Mouse (Mus musculus) kidney, embryonic 14.5 days (tissue): ENCODE results near the gene Aoc2. TPM values are rescaled to one million over a fixed set of nuclear protein-coding genes. Genes with fewer than 3 reads are reported as not detected.

ENCODE experiments used
- ATAC-seq: fragments of 200-750 bp; cut with Nextera tagmentation; 2 replicates; pipeline ENCODE4 v1.8.0; 2017; ENCODE audit warnings: moderate number of reproducible peaks, mild to moderate bottlenecking, moderate TSS enrichment, moderate library complexity; ENCODE audit not compliant: low FRiP score, low TSS enrichment
- H3K27ac ChIP-seq: fragments of 300-500 bp; sonication (generic); 2 replicates; pipeline ENCODE4 v1.5.1; 2014; ENCODE audit warnings: low read depth, mild to moderate bottlenecking, low read length, moderate library complexity, mixed read lengths
- H3K27me3 ChIP-seq: fragments of 300-500 bp; sonication (generic); 2 replicates; pipeline ENCODE4 v1.6.1; 2014; ENCODE audit warnings: mild to moderate bottlenecking, low read length; ENCODE audit not compliant: control insufficient read depth, insufficient read depth
- H3K36me3 ChIP-seq: fragments of 300-500 bp; sonication (generic); 2 replicates; pipeline ENCODE4 v1.6.1; 2014; ENCODE audit warnings: low read length, mixed read lengths; ENCODE audit not compliant: control insufficient read depth, insufficient read depth
- H3K4me1 ChIP-seq: fragments of 300-500 bp; sonication (generic); 2 replicates; pipeline ENCODE4 v1.6.1; 2014; ENCODE audit warnings: low read length, mixed read lengths; ENCODE audit not compliant: control insufficient read depth, insufficient read depth
- H3K4me2 ChIP-seq: fragments of 300-500 bp; sonication (generic); replicated peaks from 2 replicates; pipeline ENCODE4 v1.6.1; 2014; ENCODE audit warnings: low read depth, mild to moderate bottlenecking, low read length
- H3K4me3 ChIP-seq: fragments of 300-500 bp; sonication (generic); 2 replicates; pipeline ENCODE4 v1.5.1; 2014; ENCODE audit warnings: mild to moderate bottlenecking, low read length
- H3K9ac ChIP-seq: fragments of 300-500 bp; sonication (generic); 2 replicates; pipeline ENCODE4 v1.6.1; 2014; ENCODE audit warnings: low read depth, mild to moderate bottlenecking, low read length, moderate library complexity
- H3K9me3 ChIP-seq: fragments of 300-500 bp; sonication (generic); 2 replicates; pipeline ENCODE4 v1.6.1; 2016; ENCODE audit warnings: low read length; ENCODE audit not compliant: control insufficient read depth
- WGBS: fragments of 180-500 bp; shearing (Covaris S2); extraction: QIAGEN DNeasy Blood & Tissue Kit; methylation state at CpG from one replicate; pipeline ENCODE4 v1.1.7; 2014; 5-methylcytosine and 5-hydroxymethylcytosine counted together
- polyA plus RNA-seq: library from polyadenylated mRNA; unstranded; fragments of >200 nt; fragmentation: Nextera tagmentation; extraction: Ambion mirVana; gene quantifications from 2 replicates; pipeline ENCODE4 v1.2.1, GENCODE M21; 2014

Aoc2 gene
- polyA plus RNA-seq, 1 experiment from 2014 or later: 1.9 TPM

DNA sequence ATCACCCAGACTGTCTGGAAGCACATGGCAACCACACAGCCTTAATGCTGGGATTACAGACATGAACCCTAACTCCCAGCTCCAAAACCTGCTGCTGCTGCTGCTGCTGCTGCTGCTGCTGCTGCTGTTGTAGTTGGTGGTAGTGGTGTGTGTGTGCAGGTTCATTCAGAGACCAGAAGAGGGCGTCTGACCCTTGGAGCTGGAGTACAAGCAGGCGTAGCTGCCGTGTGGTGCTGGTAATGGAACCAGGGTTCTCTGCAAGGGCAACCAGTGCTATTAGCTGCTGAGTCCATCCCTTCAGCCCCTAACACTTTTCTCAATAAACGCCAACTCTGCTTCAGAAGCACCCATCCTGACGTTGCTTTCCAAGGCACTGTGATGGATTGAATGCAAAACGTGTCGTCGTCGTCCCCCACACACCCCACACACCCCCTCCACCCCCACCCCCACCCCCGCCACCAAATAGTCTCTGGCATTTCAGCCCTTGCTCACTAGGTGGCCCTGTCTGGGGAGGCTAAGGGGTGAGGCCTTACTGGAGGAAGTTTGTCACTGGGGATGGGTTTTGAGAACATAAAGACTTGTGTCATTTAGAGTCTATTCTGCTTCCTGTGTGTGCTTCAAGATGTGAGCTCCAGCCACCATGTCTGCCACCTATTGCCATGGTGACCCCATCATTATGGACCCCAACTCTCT lies 22.4 kb downstream of the Aoc2 start:
- no peak for ATAC-seq
- Histone ChIP-seq H3K4me2 (no peak overlapping the region), H3K27me3 (no peaks in the 10 kb centered on the region), H3K4me3 (no peak overlapping the region), H3K4me1 (0 out of 2 replicates have a peak, but pooled peaks cover 4% of the 10 kb centered on the region), H3K27ac (no peak overlapping the region), H3K9ac (no peak overlapping the region), H3K36me3 (no peaks in the 10 kb centered on the region), H3K9me3 (no peaks in the 10 kb centered on the region)
- WGBS: 74% methylated on average over 10 of the region's 10 CpGs

GRCm38 (mm10) chr11:101348774-101349173 lies 23.9 kb downstream of the Aoc2 start:
- Histone ChIP-seq H3K4me2 (no peak overlapping the region), H3K4me1 (0 out of 2 replicates have a peak, but pooled peaks cover 4% of the 10 kb centered on the region), H3K9me3 (no peaks in the 10 kb centered on the region), H3K27me3 (no peaks in the 10 kb centered on the region), H3K9ac (no peak overlapping the region), H3K36me3 (no peaks in the 10 kb centered on the region), H3K27ac (no peak overlapping the region), H3K4me3 (no peak overlapping the region)
- no peak for ATAC-seq
- 74% methylated on average over 7 of the region's 7 CpGs for WGBS

- H3K27ac ChIP-seq: no peak overlapping the region
- H3K9ac ChIP-seq: no peak overlapping the region
- no peaks in the 10 kb centered on the region for H3K36me3 ChIP-seq
- H3K4me3 ChIP-seq: no peak overlapping the region
- H3K4me2 ChIP-seq: no peak overlapping the region
- no peaks in the 10 kb centered on the region for H3K27me3 ChIP-seq
- ATAC-seq: no peak
- no peaks in the 10 kb centered on the region for H3K9me3 ChIP-seq
- 0 out of 2 replicates have a peak, but pooled peaks cover 4% of the 10 kb centered on the region for H3K4me1 ChIP-seq
- WGBS: 83% methylated on average over 3 of the region's 3 CpGs
Measured at GRCm38 (mm10) chr11:101349216-101349615, 24.4 kb downstream of the Aoc2 start.

GRCm38 (mm10) chr11:101351100-101351720 lies 26.3 kb downstream of the Aoc2 start:
- H3K4me1 ChIP-seq: 0 out of 2 replicates have a peak, but pooled peaks cover 4% of the 10 kb centered on the region
- no peak overlapping the region for H3K4me3 ChIP-seq
- H3K4me2 ChIP-seq: no peak overlapping the region
- 0 out of 2 replicates have a peak, but pooled peaks have one; percentile 35 for ATAC-seq
- WGBS: 52% methylated on average over 11 of the region's 11 CpGs
- H3K36me3 ChIP-seq: no peaks in the 10 kb centered on the region
- H3K9ac ChIP-seq: no peak overlapping the region
- H3K27ac ChIP-seq: no peak overlapping the region
- H3K27me3 ChIP-seq: no peaks in the 10 kb centered on the region
- H3K9me3 ChIP-seq: no peaks in the 10 kb centered on the region

GRCm38 (mm10) chr11:101351721-101352111 lies 26.9 kb downstream of the Aoc2 start:
- H3K9ac ChIP-seq: no peak overlapping the region
- H3K4me3 ChIP-seq: no peak overlapping the region
- H3K27me3 ChIP-seq: no peaks in the 10 kb centered on the region
- no peaks in the 10 kb centered on the region for H3K36me3 ChIP-seq
- H3K9me3 ChIP-seq: no peaks in the 10 kb centered on the region
- 58% methylated on average over 3 of the region's 3 CpGs for WGBS
- H3K27ac ChIP-seq: no peak overlapping the region
- H3K4me2 ChIP-seq: no peak overlapping the region
- no peak for ATAC-seq
- H3K4me1 ChIP-seq: 0 out of 2 replicates have a peak, but pooled peaks cover 4% of the 10 kb centered on the region

DNA sequence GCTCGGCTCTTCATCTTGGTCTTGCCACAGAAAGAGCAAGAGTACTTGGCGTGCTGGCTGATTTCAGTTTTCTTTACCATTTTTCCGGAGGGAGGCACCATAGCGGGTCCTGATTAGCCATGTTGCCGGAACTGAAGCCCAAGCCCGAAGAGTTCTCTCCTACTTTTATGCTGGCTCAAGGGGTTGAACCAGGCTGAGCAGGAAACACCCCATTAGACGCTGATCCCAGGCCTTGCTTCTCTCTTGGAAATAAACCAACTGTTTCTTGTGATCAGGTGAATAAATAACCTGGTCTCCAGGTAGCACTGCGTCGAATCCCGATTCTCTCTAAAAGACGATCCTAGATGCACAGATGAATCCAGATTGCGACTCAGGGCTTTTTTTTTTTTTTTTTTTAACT lies 28.6 kb downstream of the Aoc2 start:
- H3K4me1 ChIP-seq: 0 out of 2 replicates have a peak, but pooled peaks cover 4% of the 10 kb centered on the region
- no peak overlapping the region for H3K4me3 ChIP-seq
- no peak overlapping the region for H3K4me2 ChIP-seq
- H3K9me3 ChIP-seq: no peaks in the 10 kb centered on the region
- H3K36me3 ChIP-seq: no peaks in the 10 kb centered on the region
- no peaks in the 10 kb centered on the region for H3K27me3 ChIP-seq
- no peak for ATAC-seq
- no peak overlapping the region for H3K27ac ChIP-seq
- no peak overlapping the region for H3K9ac ChIP-seq
- WGBS: 83% methylated on average over 12 of the region's 12 CpGs

- H3K4me3 ChIP-seq: no peak overlapping the region
- H3K4me1 ChIP-seq: 0 out of 2 replicates have a peak, but pooled peaks cover 4% of the 10 kb centered on the region
- 81% methylated on average over 5 of the region's 5 CpGs for WGBS
- no peak overlapping the region for H3K4me2 ChIP-seq
- no peak overlapping the region for H3K9ac ChIP-seq
- H3K27ac ChIP-seq: no peak overlapping the region
- H3K36me3 ChIP-seq: no peaks in the 10 kb centered on the region
- no peak for ATAC-seq
- H3K27me3 ChIP-seq: no peaks in the 10 kb centered on the region
- H3K9me3 ChIP-seq: no peaks in the 10 kb centered on the region
Measured at GRCm38 (mm10) chr11:101354438-101355010, 29.7 kb downstream of the Aoc2 start.

GRCm38 (mm10) chr11:101355916-101356315 lies 31.1 kb downstream of the Aoc2 start:
- Histone ChIP-seq H3K27me3 (no peaks in the 10 kb centered on the region), H3K4me1 (peaks cover 12% of the 10 kb centered on the region), H3K4me3 (no peak overlapping the region), H3K4me2 (no peak overlapping the region), H3K27ac (no peak overlapping the region), H3K36me3 (no peaks in the 10 kb centered on the region), H3K9ac (no peak overlapping the region), H3K9me3 (no peaks in the 10 kb centered on the region)
- ATAC-seq: no peak
- 88% methylated on average over 2 of the region's 2 CpGs for WGBS
